Mouse (Mus musculus) gastrocnemius, postnatal 10 days (tissue): ENCODE data around the gene Eps8. TPM values are rescaled to one million over a fixed set of nuclear protein-coding genes. Genes with fewer than 3 reads are reported as not detected.

Source experiments
- DNase-seq: peaks from one replicate; pipeline ENCODE4 v3.0.0; 2021; ENCODE audit warnings: mixed read lengths
- long read RNA-seq, 2 experiments: library from polyadenylated mRNA; stranded (forward); transcript quantifications; one replicate each; pipeline ENCODE4 v2.0.0; 2021
- total RNA-seq, 2 experiments: library from RNA; stranded (reverse); gene quantifications; 2 replicates each; pipeline ENCODE4 v1.2.3; 2021

Gene Eps8
- total RNA-seq: 10 to 100 TPM; 11.4 to 14.7 TPM
- long read RNA-seq, experiment 1, full-length matches to known transcripts: 15 of 17 reads
- long read RNA-seq, experiment 1, partial matches to known transcripts: 0 of 17 reads
- long read RNA-seq, experiment 1, other reads (novel, unspliced or antisense): 2 of 17 reads
- long read RNA-seq, experiment 2, full-length matches to known transcripts: 10 of 14 reads
- long read RNA-seq, experiment 2, partial matches to known transcripts: 2 of 14 reads
- long read RNA-seq, experiment 2, other reads (novel, unspliced or antisense): 2 of 14 reads

DNA sequence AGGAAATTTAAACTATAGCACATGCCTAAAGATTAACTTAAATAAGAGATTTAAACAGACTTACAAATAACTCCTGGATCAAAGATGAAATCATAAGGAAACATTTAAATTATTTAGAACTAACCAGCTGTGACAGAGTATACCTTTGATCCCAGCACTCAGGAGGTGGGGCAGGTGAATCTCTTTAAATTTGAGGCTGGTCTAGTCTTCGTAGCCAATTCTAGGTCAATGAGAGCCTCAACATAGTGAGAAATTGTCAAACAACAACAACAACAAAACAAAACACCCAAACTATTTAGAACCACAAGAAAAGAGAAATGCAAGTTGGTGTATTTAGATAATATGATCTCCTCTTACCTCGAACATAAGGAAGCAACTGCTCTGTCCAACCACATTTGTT is at the start of gene Eps8:
Gene Eps8, minus strand, starts transcription at position 101 of the 400 bp plus-strand sequence.
- DNase-seq: no peak

DNA sequence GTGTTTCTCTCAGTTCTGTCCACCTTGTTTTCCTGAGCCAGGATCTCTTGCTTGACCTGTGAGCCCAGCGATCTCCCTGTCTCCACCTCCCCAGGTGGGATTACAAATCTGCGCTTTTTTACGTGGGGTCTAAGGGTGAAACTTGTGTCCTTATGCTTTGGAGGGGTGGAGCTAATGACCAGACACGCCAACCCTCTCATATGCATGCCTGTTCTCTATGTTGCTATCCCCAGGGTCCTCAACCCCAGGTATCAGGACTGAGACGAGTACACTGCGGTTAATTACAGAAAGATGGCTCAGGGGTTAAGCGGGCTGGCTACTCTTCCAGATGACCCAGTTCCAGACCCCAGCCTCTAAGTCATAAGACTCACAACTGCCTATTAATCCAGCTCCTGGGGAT is 48.8 kb upstream of the Eps8 start:
- no peak for DNase-seq

DNA sequence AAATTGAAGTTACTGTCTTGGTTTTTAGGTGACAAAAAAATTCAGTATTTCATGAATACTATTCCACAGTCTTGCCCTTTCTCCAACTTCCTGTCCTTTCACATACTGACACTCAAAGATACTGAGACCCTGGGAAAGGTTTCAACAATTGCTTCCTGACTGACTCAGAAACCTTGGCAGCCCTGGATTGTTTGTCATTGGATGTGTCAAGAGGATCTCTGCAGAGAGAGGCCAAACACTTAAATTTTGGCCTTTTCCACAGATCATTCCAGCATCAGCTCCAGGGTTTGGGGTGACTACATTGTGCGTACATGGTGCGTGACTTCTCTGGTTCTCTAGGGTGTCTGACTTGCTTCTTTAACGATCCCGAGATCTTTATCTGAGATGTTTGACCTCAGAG is 48.2 kb upstream of the Eps8 start:
- no peak for DNase-seq

DNA sequence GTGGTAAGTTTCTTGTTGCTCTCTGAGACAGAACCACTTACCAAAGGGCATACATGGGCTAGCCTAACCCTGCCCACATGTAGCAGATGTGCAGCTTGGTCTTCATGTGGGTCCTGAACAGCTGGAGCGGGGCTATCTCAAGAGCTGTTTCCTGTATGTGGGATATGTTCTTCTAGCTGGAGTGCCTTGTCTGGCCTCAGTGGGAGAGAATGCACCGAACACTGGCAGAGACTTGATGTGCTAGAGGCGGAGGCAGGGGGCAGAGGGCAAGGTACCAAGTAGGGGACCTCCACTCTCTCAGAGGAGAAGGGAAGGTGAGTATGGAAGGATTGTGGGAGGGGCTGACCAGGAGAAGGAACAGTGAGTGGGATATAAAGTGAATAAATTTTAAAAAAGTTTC is 47.5 kb upstream of the Eps8 start:
- no peak for DNase-seq

DNA sequence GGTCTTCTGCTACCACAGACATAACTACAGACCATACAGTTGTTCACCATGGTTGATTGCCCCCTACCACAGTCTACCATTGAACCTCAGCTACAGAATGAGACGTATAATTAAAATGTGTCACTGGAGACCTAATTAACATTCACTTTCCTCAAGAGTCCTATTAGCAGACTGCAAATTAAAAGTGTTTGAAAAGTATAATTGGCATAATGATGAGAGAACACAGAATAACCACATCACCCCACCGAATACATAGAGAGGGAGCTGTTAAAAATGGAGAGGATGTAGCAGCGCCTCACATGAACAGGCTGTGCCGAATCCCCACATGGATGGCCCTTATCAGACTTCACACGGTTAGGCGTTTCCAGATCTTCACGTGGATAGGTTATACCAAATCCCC is 44.8 kb upstream of the Eps8 start:
- DNase-seq: no peak

DNA sequence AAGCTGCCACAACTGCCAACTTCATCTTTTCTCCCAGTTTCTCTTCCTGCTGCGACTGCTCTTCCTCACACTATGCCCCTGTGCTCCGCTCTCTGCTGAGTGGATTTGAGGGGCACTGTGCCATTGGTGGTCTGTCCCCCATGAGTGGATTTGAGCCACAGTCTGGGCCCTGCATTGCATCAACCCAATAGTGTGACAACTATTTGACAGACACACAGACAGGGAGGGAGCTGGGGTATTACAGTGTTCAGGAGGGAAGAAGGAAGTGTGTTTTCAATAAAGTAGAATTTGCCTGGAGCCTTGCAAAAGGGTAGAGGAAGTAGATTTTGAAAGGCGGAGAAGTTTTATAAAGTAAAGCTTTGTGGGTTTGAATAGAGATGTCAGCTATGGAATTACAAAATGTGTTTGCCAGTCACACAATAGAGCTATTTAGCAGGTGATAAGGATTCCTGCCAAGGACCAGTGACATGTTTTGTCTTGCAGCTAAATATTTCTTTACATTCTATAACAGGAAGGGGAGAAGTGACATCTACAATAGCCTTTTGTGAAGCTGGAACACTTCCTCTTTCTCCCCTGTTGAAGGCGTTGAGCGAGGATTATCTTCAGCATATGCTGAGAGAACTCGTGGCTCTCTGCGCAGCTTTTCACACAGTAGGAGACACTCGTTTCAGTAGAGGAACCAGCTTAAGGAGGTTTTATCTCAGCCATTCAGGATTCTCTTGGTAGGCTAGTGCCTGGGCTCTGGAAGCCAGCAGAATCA is 41.9 kb upstream of the Eps8 start:
- DNase-seq: no peak

DNA sequence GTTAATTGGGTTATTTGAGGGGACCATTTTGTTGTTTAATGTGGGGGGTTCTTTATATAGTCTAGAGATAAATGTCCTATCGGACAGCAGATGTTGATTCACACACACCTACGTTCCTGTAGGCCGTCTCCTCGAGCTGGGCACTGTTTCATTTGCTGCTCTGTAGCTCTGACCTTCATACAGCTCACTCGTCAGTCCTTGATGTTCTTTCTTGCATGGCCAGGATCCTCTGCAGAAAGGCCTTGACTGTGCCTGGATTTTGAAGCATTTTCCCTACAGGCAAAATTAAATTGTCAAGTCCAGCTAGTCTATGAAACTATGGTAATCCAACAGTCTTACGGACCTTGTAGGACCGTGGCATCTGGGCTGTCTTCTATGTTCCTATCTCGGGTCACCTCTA is 40.4 kb upstream of the Eps8 start:
- no peak for DNase-seq

DNA sequence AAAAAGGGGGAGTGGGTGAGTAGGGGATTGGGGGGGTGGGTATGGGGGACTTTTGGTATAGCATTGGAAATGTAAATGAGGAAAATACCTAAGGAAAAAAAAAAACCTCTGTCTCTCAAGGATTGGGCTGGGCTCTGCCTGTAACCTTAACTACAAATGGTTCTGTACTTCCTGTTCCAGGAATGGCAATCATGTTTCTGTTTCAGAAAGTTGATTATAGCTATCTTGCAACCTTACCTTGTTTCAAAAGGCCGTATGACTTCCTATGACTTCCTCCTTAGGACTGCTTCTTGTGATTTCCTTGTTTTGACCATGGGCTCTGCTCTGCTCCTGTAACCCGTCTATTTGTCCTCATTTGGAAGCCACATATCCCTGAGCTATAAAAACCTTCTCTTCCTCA is 39.6 kb upstream of the Eps8 start:
- DNase-seq: no peak

DNA sequence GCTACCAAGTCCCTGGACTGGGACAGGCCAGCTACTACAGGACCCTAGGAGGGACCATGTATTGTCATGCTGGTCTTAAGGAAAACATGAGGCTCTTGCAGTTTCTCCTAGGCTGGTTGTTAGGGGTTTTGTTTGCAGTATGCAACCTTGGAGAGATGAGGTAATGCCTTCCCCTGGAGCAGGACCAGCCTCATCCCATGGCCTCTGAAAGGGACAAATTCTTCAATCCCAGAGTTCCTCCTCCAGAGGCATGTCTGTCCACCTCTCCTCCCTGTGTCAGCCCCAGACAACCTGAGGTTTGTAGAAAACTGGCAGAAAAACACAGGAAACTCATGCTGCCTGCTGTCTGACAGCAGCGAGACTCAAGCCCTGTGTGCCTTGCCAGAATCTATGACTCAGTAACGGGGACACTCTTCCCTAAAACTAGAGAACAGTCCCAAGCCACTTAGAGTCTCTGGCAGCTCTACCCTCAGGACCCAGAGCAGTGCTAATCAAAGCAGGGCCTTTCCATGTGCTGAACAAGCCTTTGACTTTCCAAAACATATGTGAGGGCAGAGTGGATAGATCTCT is 36.0 kb upstream of the Eps8 start:
- DNase-seq: no peak

DNA sequence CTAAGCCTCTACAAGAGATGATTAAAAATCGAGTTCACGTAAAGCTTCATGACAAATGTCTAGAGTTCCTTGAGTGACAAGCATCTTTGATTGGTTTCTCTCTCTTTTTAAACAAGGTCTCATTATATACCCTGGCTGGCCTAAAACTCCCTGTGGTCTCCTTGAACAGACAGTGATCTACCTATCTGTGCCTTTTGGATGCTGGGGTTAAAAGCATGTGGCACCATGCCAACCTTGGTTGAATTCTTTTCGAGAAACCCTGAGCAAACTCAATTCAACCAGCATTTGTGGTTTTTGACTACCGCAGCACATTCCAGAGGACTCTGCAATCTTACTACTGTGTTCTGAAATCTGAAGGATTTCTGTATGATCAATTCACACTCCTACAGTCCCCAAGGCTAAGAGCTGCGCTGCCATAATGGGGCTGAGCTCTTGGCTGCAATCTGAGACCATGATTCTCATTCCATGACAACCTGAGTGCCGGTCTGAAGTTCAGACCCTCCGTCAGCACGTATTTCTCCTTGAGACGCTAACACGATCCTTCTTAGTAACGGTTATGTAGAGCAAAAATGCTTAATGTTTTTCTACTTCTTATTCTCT is 33.9 kb upstream of the Eps8 start:
- DNase-seq: no peak

DNA sequence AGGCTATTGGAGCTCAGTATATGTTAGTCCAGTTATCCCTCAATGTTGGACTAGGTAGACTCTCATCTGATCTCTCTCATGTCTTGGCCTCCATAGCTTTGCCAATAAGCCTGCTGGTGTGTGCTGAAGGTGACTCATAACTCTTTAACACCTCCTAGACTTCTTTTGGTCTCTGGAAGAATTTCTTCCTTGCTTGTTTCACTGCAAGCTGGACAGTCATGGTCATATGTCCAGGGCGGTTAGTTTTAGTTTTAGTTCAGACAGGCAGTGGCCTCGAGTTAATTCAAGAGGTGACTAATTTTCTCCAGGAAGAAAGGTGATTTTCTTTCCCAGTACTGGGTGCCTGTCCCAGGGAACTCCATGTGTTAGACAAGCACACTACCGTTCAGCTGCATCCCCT is 33.4 kb upstream of the Eps8 start:
- DNase-seq: no peak

DNA sequence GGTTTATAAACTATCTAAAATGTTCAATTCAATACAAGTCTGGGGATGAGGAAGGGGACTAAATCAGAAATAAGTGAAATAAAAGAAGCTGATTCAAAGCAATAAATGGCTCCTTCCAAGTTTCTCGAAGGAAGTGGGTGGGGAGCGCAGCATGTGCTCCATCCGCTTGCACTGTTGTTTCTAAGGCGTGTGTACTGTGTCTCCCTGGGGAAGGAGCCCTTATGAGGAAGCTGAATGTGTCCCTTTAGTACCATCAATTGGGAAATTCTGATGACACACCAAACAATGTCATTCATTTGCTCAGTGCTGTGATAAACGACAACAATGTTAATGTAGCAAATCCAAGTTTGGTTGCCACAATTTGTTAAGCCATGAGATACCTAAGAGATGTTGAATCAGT is 33.0 kb upstream of the Eps8 start:
- no peak for DNase-seq

DNA sequence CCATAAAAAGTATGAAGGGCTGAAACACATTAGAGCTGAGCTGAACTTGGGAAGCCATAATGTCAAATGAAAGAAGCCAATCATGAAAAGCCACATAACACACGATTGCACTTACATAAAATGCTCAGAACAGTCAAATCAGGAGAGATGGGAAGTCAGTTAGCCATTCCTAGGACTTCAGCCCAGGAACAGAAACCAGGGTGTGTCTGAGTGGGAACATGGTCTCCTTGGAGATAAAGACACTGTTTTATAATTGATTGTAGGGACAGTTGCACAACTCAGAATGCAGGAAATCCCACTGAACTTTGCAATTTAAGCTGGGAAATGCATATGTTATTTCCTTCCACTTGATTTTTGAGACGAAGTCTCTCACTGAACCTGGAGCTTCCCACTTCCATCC is 28.0 kb upstream of the Eps8 start:
- DNase-seq: no peak

DNA sequence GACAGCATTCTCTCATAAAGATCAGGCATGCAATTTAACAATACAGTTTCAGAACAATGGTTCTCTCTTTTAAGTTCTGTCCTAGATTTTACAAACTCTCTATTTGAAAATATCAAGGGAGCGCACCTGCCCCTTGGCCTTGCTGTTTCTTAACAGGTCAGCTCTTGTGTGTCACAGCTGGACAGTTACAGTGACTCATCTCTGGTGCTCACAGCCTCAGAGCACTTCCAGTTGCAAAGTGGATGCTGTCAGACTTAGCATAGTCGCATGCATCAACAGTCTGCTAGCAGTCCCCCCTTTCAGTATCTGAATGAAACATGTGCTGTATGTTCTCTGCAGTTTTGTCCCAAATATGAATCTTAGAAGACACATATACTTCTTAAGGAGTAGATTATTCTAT is 26.3 kb upstream of the Eps8 start:
- no peak for DNase-seq

DNA sequence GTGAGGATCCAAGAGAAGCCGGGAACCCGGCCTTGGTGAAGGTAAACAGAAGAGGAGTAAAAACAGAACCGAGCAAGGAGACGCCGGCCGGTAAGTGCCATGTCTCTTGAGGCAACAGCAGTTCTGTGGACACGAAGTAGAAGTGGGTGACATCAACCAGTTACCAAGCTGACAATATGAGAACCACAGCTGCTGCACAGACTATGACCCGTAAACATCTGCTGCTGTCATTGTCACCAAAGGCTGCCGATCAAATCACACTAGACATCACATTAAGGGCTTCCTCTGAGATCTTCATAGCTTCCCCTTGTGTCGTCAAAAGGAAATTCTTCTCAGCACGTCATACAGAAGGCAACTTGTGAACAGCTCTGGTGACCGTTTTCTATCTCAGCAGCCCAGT is 21.9 kb upstream of the Eps8 start:
- DNase-seq: no peak

DNA sequence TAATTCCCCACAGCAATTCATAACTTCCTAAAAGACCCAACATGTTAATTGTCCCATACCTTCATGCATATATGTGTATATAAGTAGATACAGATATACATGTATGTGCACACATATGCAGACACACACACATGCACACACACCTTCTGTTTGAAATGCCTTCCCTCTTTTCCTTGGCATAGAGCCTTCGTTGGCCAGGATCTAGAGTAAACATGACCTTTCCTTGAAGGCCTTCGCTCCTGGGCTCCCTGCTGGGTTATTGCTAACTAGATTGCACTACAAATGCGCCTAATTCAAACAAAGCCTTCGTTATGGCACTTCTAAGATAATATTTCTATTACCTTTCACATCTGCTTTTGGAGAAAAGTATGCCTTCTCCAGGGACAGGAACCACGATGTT is 20.9 kb upstream of the Eps8 start:
- no peak for DNase-seq

DNA sequence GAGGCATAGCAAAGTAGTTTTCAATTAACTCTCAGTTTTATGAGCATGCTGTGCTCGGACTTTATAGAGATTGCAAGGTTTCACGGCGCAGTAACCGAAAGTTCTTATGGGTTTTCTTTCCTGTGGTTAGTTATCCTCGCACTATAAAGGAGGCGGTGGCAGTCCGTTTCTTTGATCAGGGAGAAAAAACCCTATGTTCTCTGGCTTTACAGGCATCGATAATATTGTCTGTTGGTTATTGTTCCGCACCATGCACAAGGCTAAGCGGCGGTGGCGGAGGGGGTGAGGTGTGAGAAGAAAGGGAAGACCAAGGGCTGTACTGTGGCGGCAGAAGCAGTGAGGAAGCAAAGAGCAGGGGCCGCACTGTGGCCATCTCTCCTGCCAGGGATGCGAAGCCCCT is 18.6 kb upstream of the Eps8 start:
- DNase-seq: no peak

DNA sequence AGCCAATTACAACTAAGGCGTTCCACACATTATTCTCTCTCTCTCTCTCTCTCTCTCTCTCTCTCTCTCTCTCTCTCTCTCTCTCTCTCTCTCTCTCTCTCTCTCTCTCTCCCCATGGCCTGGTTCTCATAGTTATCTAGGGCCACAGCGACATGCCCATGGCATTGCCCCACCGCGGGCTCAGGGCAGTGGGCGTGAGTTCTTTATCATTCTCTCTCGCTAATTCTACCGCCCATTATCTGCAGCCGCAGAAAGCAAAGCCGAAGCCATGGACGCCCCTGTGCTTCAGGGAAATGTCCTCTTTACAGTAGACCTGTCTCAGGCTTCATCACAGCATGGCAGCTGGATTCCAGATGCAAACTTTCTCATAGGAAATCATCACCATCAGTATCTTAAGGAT is 16.9 kb upstream of the Eps8 start:
- no peak for DNase-seq

DNA sequence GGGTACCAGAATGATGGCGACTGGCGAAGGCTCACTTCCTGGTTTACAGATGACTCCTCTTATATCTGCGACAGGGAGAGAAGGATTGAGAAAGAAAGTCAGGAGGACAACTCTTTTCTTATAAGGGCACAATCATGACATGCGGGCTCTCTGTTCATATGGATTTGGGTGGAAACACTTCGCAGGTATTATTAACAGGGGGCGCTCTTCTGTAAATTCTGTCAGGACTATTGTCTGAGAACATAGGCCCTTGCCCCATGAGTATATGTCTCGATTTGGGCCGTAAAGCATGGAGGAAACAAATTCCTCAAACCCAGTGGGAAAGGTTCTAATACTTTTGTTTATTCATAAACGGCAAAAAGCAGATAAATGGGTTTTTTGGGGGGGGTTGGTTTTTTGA is 16.1 kb upstream of the Eps8 start:
- no peak for DNase-seq

DNA sequence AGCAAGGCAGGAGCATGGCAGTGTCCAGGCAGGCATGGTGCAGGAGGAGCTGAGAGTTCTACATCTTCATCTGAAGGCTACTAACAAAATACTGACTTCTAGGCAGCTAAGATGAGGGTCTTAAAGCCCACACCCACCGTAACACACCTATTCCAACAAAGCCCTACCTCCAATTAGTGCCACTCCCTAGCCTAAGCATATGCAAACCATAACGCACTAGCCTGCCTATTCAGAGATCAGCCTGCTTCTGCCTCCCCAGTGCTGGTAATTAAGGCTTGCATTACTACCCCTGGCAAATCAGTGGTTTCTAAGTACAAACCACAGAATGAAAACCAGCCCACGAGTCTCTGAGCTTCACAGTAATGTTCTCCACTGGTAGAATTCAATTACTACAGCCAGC is 15.2 kb upstream of the Eps8 start:
- DNase-seq: no peak

DNA sequence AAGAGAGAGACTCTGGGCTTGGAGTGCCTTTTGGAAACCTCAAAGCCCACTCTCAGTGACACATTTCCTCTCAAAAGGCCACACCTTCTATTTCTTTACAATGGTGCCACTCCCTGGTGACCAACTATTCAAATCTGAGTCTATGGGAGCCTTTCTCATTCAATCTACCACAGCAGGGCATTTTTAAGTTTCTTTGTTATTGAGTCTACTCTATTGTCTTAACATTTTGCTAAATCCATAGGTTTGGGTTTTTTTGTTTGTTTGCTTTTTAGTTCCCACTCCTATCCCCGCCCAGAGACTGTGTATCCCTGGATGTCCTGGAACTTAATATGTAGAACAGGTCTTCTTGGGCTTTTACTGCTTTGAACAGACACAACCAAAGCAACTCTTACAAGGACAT is 14.8 kb upstream of the Eps8 start:
- no peak for DNase-seq

DNA sequence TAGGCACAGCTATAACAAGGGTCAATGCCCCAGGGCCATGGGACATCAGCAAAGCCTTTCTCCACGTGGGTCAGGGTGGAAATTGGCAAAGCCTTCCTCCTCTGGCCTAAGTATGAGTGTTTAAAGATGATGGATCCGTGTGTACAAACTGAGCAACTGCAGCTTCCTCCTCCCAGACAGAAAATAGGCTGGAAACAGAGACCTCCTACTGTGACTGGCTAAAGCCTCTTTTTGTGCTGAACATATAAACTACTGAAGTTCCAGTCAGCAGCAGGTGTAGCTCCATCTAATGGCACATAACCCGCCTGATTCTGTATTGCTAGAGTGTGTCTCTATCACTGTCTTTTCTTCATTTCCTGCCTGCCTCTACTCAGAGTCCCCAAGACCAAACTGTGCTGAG is 13.7 kb upstream of the Eps8 start:
- no peak for DNase-seq

DNA sequence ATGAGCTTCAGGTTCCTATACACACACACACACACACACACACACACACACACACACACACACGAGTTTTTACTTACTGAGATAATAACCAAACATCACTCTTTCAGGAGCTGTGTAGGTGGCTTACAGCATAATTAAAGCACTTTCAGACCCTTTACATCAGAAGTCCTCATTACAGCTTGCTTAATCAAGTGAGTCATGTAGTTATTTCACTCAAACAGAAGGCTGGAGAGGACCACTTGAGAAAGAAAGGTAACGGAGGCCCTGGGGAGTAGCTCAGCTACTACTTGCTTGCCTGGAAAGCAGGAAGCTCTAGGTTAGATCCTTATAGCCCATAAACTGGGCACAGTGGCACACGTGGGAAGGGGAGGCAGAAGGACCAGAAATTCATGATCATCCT is 13.0 kb upstream of the Eps8 start:
- no peak for DNase-seq

DNA sequence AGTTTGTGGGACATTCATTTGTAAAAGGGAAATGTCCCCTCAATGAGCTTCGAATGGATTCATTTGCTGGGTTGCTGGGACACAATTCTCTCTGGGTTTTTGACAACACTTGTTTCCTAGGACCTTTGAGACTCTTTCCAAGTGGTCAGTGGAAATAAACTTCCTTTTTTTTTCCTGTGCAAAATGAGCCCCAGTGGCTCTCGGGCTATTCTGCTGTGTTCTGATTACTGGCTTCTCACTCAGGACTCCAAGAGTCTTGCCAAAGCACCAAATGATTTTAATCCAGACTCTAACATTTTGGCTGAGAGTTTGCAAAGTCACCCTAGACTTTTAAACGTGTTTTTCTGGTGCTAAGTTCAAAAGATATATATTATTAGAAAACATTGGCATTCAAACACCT is 10.3 kb upstream of the Eps8 start:
- DNase-seq: no peak
